Mouse (Mus musculus): ENCODE data around the gene P2rx7. TPM values are rescaled to one million over a fixed set of nuclear protein-coding genes. Genes with fewer than 3 reads are reported as not detected.

Gene P2rx7
- polyA plus RNA-seq (2014; fragmentation: Nextera tagmentation; extraction: Ambion mirVana): 1.9 and 2.9 TPM in 2 replicates

DNA sequence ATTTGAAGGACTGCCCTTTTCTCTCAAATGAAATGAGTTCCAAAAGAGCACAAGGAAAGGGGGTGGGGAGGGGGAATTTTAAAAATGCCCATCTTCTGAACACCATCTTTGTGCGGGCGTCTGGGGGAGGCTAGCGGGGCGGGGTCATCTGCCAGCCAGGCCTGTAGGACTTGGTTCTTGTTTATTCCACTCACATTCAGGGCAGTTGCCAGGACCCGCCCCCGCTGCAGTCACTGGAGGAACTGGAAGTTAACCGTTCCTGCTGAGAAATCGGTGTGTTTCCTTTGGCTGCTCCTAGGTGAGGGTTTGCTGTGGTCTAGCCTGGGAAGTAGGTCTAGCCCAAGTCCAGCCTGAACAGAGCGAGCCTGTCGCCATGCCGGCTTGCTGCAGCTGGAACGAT lies at the start of gene P2rx7:
P2rx7 (plus strand) TSS at position 211 of the 400 bp plus-strand sequence.
- Histone ChIP-seq H3K9ac (replicated peaks; ENCODE audit: low read depth, low read length) (no peak within 1 kb of the TSS), H3K27ac (ENCODE audit: low read length) (no peak within 1 kb of the TSS), H3K27me3 (ENCODE audit: control insufficient read depth, insufficient read depth, low read length) (no peaks in the 10 kb centered on the region), H3K4me3 (ENCODE audit: low read depth, low read length) (no peak within 1 kb of the TSS), H3K4me2 (replicated peaks; ENCODE audit: low read depth, low read length) (0 out of 2 replicates have a peak within 1 kb of the TSS, but pooled peaks have one; percentile 7), H3K9me3 (ENCODE audit: control insufficient read depth, low read depth, low read length) (no peaks in the 10 kb centered on the region), H3K36me3 (ENCODE audit: control insufficient read depth, insufficient read depth, low read length) (no peaks in the 10 kb centered on the region), H3K4me1 (ENCODE audit: control insufficient read depth, insufficient read depth, low read length) (no peaks in the 10 kb centered on the region)
- WGBS: 59% methylated on average over 12 of the region's 12 CpGs
- ATAC-seq (ENCODE audit: insufficient number of reproducible peaks, insufficient read depth, low FRiP score, low read depth): no peak

- H3K4me2 ChIP-seq (replicated peaks; ENCODE audit: low read depth, low read length): no peak overlapping the region
- no peak for ATAC-seq (ENCODE audit: insufficient number of reproducible peaks, insufficient read depth, low FRiP score, low read depth)
- no peaks in the 10 kb centered on the region for H3K4me1 ChIP-seq (ENCODE audit: control insufficient read depth, insufficient read depth, low read length)
- H3K36me3 ChIP-seq (ENCODE audit: control insufficient read depth, insufficient read depth, low read length): peaks cover 16% of the 10 kb centered on the region
- 58% methylated on average over 4 of the region's 4 CpGs for WGBS
- no peaks in the 10 kb centered on the region for H3K27me3 ChIP-seq (ENCODE audit: control insufficient read depth, insufficient read depth, low read length)
- no peaks in the 10 kb centered on the region for H3K9me3 ChIP-seq (ENCODE audit: control insufficient read depth, low read depth, low read length)
- no peak overlapping the region for H3K27ac ChIP-seq (ENCODE audit: low read length)
- no peak overlapping the region for H3K4me3 ChIP-seq (ENCODE audit: low read depth, low read length)
- H3K9ac ChIP-seq (replicated peaks; ENCODE audit: low read depth, low read length): no peak overlapping the region
Measured at GRCm38 (mm10) chr5:122595470-122595869, 48.2 kb upstream of the P2rx7 start.

GRCm38 (mm10) chr5:122602233-122602632 lies 41.5 kb upstream of the P2rx7 start:
- ATAC-seq (ENCODE audit: insufficient number of reproducible peaks, insufficient read depth, low FRiP score, low read depth): no peak
- Histone ChIP-seq H3K36me3 (ENCODE audit: control insufficient read depth, insufficient read depth, low read length) (peaks cover 24% of the 10 kb centered on the region), H3K4me2 (replicated peaks; ENCODE audit: low read depth, low read length) (no peak overlapping the region), H3K9ac (replicated peaks; ENCODE audit: low read depth, low read length) (no peak overlapping the region), H3K4me3 (ENCODE audit: low read depth, low read length) (no peak overlapping the region), H3K27ac (ENCODE audit: low read length) (peak overlapping the region; percentile 21; the same call in 1 of the 2 replicates), H3K4me1 (ENCODE audit: control insufficient read depth, insufficient read depth, low read length) (peaks cover 5% of the 10 kb centered on the region; the same call in 1 of the 2 replicates), H3K27me3 (ENCODE audit: control insufficient read depth, insufficient read depth, low read length) (no peaks in the 10 kb centered on the region), H3K9me3 (ENCODE audit: control insufficient read depth, low read depth, low read length) (no peaks in the 10 kb centered on the region)
- WGBS: 28% methylated on average over 11 of the region's 11 CpGs

GRCm38 (mm10) chr5:122604894-122605293 lies 38.8 kb upstream of the P2rx7 start:
- Histone ChIP-seq H3K9ac (replicated peaks; ENCODE audit: low read depth, low read length) (no peak overlapping the region), H3K9me3 (ENCODE audit: control insufficient read depth, low read depth, low read length) (no peaks in the 10 kb centered on the region), H3K27me3 (ENCODE audit: control insufficient read depth, insufficient read depth, low read length) (no peaks in the 10 kb centered on the region), H3K36me3 (ENCODE audit: control insufficient read depth, insufficient read depth, low read length) (peaks cover 40% of the 10 kb centered on the region), H3K4me1 (ENCODE audit: control insufficient read depth, insufficient read depth, low read length) (peaks cover 5% of the 10 kb centered on the region; the same call in 1 of the 2 replicates), H3K4me3 (ENCODE audit: low read depth, low read length) (no peak overlapping the region), H3K4me2 (replicated peaks; ENCODE audit: low read depth, low read length) (no peak overlapping the region), H3K27ac (ENCODE audit: low read length) (no peak overlapping the region)
- ATAC-seq (ENCODE audit: insufficient number of reproducible peaks, insufficient read depth, low FRiP score, low read depth): no peak
- 90% methylated on average over 2 of the region's 2 CpGs for WGBS

- Histone ChIP-seq H3K9ac (replicated peaks; ENCODE audit: low read depth, low read length) (no peak overlapping the region), H3K4me1 (ENCODE audit: control insufficient read depth, insufficient read depth, low read length) (peaks cover 7% of the 10 kb centered on the region; the same call in 1 of the 2 replicates), H3K9me3 (ENCODE audit: control insufficient read depth, low read depth, low read length) (no peaks in the 10 kb centered on the region), H3K4me2 (replicated peaks; ENCODE audit: low read depth, low read length) (no peak overlapping the region), H3K36me3 (ENCODE audit: control insufficient read depth, insufficient read depth, low read length) (peaks cover 21% of the 10 kb centered on the region), H3K4me3 (ENCODE audit: low read depth, low read length) (no peak overlapping the region), H3K27ac (ENCODE audit: low read length) (no peak overlapping the region), H3K27me3 (ENCODE audit: control insufficient read depth, insufficient read depth, low read length) (no peaks in the 10 kb centered on the region)
- no peak for ATAC-seq (ENCODE audit: insufficient number of reproducible peaks, insufficient read depth, low FRiP score, low read depth)
- 52% methylated on average over 5 of the region's 5 CpGs for WGBS
Measured at GRCm38 (mm10) chr5:122611651-122612050, 32.1 kb upstream of the P2rx7 start.

DNA sequence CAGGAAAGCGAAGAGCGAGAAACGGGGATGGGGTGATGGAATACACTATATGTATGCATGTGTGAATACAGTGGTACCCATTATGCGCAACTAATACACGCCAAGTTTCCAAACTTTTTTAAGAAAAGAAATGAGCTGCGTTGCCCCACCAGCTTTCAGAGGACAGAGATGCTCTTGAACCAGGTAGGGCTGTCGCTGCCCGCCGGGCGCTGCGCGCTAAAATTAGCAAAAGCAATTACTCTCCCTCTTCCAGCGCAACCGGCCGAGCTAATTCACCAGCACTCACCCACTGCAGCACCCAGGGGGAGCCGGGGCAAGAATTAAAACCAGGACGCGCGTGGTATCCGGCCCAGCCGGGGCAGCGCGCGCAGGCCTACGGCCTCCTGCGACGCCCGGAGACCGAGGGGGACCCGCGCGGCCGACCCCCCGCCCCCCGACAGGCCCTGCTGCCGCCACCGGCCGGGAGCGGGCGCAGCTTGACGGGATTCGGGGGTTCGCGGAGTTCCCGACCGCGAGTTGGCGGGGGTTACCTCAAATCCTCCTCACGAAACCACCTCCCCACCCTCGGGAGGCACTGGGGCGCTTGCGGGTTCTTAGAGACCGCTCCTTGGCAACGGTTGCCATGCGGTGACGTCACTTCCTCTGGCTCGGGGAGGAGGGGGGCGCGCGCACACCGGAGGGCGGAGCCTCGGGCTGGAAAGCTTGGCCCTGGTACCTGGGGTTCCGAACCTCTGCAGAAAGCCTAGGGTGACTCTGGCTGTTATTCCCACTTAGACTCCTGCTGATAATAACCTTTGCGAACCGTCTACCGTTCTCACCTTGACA lies 29.6 kb upstream of the P2rx7 start, which contains the start of gene Ift81:
Ift81 (minus strand) TSS at position 611 of the 825 bp plus-strand sequence.
- peak within 1 kb of the TSS; percentile 77 for H3K9ac ChIP-seq (replicated peaks; ENCODE audit: low read depth, low read length)
- no peaks in the 10 kb centered on the region for H3K9me3 ChIP-seq (ENCODE audit: control insufficient read depth, low read depth, low read length)
- H3K4me3 ChIP-seq (ENCODE audit: low read depth, low read length): peak within 1 kb of the TSS; percentile 99
- peak within 1 kb of the TSS; percentile 84 for H3K27ac ChIP-seq (ENCODE audit: low read length)
- 2% methylated on average over 64 of the region's 67 CpGs for WGBS
- peaks cover 6% of the 10 kb centered on the region for H3K36me3 ChIP-seq (ENCODE audit: control insufficient read depth, insufficient read depth, low read length)
- peak within 1 kb of the TSS; percentile 69 for H3K4me2 ChIP-seq (replicated peaks; ENCODE audit: low read depth, low read length)
- H3K27me3 ChIP-seq (ENCODE audit: control insufficient read depth, insufficient read depth, low read length): no peaks in the 10 kb centered on the region
- peak; percentile 92 for ATAC-seq (ENCODE audit: insufficient number of reproducible peaks, insufficient read depth, low FRiP score, low read depth)
- peaks cover 7% of the 10 kb centered on the region; the same call in 1 of the 2 replicates for H3K4me1 ChIP-seq (ENCODE audit: control insufficient read depth, insufficient read depth, low read length)

DNA sequence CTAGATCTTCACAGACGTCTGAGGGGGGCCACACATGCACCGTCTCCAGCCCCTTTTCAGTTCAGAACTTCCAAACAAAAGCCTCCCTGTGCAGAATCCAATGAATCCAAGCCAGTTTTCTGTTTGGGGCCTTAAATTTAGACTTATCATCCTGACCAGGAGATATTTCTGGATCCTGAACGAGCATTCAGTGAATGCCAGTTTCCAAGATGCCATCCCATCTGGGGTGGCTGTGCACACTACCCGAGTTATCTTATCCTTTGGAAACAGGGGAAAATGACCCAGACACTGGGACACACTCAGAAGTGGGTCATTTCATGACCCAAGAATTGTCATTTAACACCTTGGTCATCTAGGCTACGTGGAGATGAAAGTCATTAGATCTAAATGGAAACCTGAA lies 26.0 kb upstream of the P2rx7 start:
- H3K27ac ChIP-seq (ENCODE audit: low read length): no peak overlapping the region
- peaks cover 13% of the 10 kb centered on the region for H3K4me1 ChIP-seq (ENCODE audit: control insufficient read depth, insufficient read depth, low read length)
- H3K27me3 ChIP-seq (ENCODE audit: control insufficient read depth, insufficient read depth, low read length): no peaks in the 10 kb centered on the region
- 58% methylated on average over 5 of the region's 5 CpGs for WGBS
- H3K9me3 ChIP-seq (ENCODE audit: control insufficient read depth, low read depth, low read length): no peaks in the 10 kb centered on the region
- H3K4me3 ChIP-seq (ENCODE audit: low read depth, low read length): no peak overlapping the region
- H3K36me3 ChIP-seq (ENCODE audit: control insufficient read depth, insufficient read depth, low read length): no peaks in the 10 kb centered on the region
- no peak for ATAC-seq (ENCODE audit: insufficient number of reproducible peaks, insufficient read depth, low FRiP score, low read depth)
- no peak overlapping the region for H3K4me2 ChIP-seq (replicated peaks; ENCODE audit: low read depth, low read length)
- no peak overlapping the region for H3K9ac ChIP-seq (replicated peaks; ENCODE audit: low read depth, low read length)

DNA sequence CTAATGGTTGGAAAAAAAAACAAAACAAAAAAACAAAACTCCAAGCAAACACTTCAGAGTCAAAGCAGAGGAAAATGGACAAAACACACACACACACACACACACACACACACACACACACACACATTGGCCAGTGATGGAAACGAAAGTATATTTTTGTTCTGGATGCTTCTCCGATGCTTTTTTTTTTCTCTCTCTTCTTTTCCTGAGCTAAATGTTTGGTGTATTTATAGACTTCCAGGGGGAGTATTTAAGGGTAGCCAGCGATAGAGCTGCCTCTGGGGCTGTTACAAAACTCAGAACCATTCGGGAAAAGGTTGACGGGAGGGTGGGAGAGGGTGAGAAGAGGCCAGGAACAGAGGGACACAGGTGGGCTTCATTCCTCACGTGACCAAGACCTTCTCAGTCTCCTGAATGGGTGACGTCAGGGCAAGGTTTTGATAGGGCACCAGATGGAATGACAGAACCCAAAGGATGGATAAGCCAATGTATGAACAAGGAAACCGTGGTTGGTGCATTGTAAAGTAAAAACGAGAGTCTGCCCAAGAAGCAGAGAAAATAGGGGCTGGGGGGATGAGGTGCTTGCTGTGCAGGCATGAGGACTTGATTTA lies 23.9 kb upstream of the P2rx7 start:
- H3K9ac ChIP-seq (replicated peaks; ENCODE audit: low read depth, low read length): no peak overlapping the region
- no peak overlapping the region for H3K27ac ChIP-seq (ENCODE audit: low read length)
- 76% methylated on average over 9 of the region's 9 CpGs for WGBS
- no peaks in the 10 kb centered on the region for H3K9me3 ChIP-seq (ENCODE audit: control insufficient read depth, low read depth, low read length)
- H3K27me3 ChIP-seq (ENCODE audit: control insufficient read depth, insufficient read depth, low read length): no peaks in the 10 kb centered on the region
- no peak overlapping the region for H3K4me2 ChIP-seq (replicated peaks; ENCODE audit: low read depth, low read length)
- H3K4me3 ChIP-seq (ENCODE audit: low read depth, low read length): no peak overlapping the region
- peaks cover 10% of the 10 kb centered on the region for H3K4me1 ChIP-seq (ENCODE audit: control insufficient read depth, insufficient read depth, low read length)
- H3K36me3 ChIP-seq (ENCODE audit: control insufficient read depth, insufficient read depth, low read length): no peaks in the 10 kb centered on the region
- ATAC-seq (ENCODE audit: insufficient number of reproducible peaks, insufficient read depth, low FRiP score, low read depth): no peak
